Mouse (Mus musculus): ENCODE measurements around the gene Col1a1.

GRCm38 (mm10) chr11:94896753-94897376 is 39.2 kb upstream of the Col1a1 start:
- TF ChIP-seq CTCF (IDR thresholded peaks at IDR 0.05; ENCODE audit: control insufficient read depth, insufficient read depth, low read length) (no peak), POLR2A (IDR thresholded peaks at IDR 0.05; ENCODE audit: borderline replicate concordance, control insufficient read depth, low read depth, low read length) (no peak)

Measured in bone marrow, adult 2 months (tissue).